Mouse (Mus musculus) thymus, postnatal 14 days (tissue): ENCODE data around the gene Usp3.

ENCODE experiments used
- DNase-seq: peaks from one replicate; pipeline ENCODE4 v3.0.0; 2021

Gene Usp3

DNA sequence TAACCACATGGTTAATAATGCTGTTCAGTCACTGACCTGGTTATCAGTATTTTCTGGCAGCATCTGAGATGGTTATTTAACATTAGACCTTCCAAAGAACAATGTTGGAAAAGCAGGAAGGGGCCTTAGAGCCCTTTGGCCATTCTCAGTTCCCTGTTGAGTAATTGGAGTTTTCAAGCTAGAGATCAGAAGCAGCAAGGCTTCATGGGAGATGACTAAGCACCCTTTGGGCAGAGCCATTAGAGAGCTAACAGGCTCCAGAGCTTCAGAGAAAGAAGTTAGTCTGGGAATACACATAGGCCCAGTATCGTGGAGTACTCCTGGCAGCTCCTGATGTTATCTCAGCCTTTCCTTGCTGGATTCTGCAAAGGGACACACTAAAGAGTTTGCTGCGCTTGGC, 8.1 kb upstream of the Usp3 start:
- DNase-seq = no peak

DNA sequence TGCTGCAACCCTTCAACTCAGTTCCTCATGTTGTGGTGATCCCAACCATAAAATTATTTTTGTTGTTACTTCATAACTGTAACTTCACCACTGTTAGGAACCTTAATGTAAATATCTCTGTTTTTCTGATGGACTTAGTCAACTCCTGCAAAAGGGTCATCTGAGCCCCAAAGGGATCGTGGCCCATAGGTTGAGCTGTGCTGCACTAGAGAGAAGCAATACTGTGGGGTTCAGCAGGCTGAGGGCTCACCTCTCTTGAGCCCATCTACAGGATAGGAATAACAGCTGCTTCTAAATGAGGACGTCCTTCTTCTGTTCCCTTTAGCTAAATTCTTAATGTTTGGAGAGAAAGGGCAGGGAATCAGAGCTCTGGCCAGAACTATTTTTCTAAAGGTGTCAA, 7.6 kb upstream of the Usp3 start:
- no peak for DNase-seq

DNA sequence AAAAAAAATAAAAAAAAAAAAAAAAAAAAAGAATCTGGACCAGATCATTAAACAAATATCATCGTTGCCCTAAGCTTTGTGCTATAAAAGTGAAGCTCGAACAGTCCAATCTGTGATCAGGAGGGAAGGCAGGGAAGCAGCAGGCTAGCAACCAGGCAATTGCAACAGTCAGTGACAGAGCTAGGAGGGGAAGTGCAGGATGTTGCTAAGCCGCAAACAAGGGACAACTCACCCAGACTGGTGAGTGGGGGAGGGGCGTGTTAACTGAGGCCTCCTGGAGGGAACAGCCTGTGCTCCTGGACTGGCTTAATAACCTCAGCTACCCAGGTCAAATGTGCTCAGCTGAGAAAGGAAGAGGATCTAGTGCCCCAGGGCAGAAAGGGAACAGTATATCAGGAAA, 6.6 kb upstream of the Usp3 start:
- DNase-seq = peak; percentile 92

DNA sequence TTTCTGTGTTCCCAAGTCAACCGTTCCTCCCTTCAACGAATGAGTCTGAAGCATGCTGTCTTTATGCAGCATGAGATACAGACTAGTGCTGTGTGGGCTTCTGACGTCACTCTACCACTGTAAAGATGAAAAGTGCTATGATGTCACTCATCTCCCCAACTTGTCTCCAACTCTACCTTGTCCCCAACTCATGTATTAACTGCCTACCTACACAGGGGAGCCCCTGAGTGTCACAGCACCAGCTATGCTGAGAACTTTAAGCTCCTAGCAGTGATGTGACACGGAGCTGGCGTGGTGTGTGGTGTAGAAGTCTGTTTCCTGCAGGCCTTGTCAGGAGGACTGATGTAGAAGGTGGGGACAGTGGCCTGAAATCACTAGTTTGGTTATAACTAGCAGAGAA, 5.7 kb upstream of the Usp3 start:
- no peak for DNase-seq

DNA sequence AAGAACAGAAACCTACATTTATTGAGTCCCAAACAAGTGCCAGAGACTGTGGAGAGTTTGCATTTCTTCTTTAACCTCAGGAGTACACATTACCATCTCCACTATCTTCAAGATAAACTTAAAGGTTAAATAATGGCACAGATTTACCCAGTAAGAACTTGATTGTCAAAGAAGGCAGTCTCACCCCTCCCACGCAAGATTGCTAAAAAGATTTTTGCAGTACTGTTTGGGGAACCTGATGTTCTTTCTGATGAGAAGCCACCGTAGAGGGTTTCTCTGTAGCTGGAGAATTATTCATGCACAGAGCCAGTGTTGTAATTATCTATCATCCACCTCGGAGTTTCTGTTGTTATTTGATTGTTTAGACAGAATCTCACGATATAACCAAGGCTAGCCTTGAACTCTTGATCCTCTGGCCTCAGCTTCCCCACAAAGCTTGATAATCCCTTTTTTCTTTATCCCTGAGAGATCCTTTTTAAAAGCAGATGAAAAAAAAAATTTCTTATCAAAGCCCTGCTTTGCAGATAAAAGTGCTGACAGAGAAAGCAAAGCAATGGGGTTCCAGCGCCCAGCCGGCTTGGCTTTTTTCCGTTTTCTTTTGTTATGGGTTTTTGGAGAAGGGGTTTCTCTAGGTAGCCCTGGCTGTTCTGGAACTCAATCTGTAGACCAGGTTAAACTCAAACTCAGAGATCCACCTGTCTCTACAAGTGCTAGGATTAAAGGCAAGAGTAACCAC, 4.7 kb upstream of the Usp3 start:
- no peak for DNase-seq

DNA sequence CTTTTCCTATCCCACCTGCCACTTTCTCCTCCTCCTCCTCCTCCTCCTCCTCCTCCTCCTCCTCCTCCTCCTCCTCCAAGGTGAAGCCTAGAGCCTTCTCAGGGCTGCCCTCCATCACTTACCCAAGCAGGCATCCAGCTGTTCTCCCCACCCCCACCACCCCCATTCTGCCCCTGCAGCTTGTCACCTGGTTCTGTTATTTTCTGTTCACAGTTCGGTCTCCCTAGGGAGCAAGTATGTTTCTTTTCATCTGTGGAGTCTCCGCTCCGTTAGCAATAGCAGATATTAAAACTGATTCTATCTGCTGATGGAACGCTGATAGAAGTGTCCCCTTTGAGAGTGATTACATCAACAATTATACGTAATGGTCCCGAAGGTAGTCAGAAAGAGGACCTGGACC, 4.1 kb upstream of the Usp3 start:
- DNase-seq = no peak

DNA sequence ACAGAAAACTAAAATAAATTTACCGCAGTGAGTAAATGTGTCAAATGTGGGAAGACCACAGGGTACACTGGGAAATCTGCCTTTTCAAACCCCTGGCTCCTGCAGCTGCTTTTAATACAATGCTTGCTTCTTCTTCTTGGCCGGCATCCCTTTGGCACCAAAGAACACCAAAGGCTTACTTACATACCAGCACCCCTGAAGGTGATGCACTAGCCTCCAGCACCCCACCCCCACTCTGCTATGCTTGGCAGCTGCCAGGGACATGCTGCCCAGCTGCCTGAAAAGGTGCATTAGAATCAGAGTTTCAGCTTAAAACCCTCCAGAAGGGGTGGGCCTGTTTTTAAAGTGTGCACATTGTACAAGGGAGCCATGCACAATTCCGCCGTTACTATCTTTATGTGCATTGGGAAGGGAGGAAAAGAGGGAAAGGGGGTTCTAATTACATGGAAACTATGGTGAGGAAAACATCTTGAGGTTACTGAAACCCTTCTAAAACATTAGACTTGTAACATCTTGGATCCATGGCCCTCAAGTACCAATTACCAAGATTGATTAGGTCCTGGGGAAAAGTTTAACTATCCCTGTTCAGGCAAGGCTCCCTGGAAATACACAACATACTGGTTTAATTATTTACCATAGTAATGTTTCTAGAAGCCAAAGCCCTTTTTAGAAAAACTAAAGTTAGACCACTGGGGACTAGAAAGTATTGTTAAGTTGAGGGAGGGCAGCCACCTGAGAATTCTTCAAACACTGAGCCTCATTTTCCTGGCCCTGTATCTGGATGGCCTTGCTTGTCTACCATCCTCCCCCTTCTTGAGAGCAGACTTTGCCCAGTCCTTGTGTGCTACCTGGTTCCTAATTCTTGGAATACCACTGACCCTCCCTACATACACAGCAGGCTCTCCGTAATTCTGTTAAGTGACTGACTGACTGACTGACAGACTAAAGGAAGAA, 3.1 kb upstream of the Usp3 start:
- peak; percentile 85 for DNase-seq

DNA sequence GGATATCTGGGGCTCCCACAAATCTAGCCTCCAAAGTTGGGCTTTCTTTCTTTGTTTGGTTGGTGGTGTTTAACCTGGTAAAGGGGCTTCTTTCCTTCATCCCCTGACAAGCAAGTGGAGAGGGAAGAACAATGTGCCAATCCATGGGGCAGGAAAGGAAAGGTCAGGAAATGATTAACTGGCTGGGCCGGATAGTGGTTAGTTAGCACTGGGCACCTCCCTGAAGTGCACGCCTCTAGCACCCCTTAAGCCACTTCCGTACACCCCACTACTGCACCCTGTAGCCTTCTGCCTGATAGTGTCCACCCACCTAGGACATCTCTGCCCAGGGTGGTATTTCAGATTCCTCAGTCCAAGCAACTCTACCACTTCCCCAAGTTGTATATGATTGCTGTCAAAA, 1.1 kb upstream of the Usp3 start:
- peak; percentile 20 for DNase-seq

DNA sequence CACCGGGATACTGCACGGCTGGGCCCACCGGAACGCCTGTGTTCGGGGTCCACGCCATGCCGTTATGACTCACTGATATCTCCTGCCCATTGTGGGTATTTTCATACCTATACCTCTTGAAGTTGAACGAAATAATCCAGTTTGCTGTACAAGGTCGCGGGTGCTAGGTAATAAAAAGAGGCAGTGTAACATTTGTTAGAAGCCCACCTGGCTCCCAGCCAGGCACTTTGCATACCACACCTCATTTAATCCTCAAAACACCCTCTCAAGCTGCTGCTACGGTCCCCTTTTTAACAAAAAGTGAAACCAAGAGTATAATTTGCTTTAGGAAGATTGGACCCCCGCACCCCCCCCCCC, 649 bp upstream of the Usp3 start:
- no peak for DNase-seq

DNA sequence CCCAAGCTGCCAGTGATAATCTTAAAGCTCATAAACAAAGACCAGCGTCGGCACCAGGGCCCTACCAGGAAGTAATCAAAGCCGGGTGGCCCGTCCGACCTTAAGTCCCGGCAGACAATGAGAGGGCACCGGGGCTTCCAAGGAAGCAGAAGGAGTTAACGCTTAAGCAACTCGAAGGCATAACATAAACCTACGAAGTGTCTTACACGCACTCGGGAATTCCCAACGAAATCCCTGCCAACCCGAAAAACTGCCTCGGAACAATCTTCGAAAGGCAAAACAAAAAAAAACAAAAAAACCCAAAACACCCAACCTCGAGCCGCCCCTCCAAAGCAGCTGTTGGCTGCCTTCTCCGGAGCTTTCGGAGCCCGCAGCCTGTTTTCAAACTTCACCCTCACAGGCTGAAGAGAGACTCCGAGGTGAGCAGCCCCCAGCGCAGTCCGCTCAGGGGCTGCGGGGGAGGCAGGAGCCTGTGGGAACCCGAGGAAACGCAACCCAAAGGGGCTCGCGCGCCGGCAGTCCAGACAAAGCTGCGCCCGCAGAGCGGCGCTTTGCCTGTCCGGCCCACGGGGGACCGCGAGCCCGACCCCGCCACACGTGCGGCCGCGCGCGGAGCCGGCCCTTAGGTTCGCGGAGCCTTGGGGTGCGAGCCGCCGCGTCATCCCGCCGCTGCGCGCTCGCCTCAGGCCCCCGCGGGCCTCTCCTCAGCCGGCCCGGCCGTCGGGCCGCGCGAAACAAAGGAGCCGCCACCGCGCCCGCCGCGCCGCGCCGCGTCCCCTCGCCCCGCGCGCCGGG, 894 bp downstream of the Usp3 start:
- peak; percentile 66 for DNase-seq

DNA sequence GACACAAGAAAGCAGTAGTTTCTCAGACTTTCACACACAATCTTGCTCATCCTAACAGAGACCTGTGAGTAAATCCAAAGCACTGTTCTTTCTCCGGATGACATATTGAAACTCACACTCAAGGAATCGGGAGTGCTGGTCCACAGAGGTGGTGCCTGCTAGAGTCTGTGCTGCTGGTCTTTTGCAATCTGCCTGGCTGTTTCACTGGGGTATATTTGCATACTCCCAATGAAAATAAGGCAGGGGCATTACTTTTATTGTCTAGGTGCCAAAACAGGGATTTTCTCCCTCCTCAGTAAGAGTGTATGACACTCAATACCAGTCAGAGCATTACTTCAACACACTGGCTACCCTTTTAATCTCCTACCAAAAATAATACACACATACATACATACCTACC, 2.9 kb downstream of the Usp3 start:
- no peak for DNase-seq

DNA sequence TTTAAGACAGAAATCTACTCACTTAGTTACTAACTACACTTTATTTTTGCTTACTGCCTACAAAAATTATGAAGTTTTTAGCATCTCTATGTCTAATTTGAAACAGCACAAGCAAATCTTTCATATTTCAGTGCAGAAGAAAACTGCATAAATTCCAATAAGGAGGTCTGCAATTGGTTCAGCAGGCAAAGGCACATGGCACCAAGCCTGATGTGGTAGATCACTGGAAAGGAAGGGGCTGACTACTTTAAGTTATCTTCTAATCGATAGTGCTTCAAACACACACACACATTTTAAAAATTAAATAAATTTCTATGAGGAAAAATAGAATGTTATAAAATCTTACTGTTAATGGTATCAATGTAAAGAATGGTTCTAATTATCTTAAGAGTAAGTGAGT, 5.9 kb downstream of the Usp3 start:
- no peak for DNase-seq

DNA sequence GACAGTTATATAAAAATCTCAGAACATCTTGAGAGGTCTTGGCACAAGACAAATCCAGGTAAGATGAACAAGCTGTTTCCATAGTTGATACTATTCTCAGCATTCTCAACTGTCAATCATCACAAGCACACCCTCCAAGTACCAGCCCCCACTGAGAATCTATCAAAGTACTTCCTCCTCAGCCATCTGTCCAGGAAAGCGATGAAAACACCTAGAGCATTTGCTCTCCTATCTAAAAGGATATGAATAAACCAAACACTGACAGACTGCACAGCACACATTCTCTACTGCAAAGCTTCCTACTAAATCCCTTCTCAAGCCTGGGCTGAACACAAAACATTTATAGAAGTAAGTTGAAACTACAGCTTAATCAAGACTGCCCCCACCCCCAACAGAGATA, 6.4 kb downstream of the Usp3 start:
- peak; percentile 57 for DNase-seq

DNA sequence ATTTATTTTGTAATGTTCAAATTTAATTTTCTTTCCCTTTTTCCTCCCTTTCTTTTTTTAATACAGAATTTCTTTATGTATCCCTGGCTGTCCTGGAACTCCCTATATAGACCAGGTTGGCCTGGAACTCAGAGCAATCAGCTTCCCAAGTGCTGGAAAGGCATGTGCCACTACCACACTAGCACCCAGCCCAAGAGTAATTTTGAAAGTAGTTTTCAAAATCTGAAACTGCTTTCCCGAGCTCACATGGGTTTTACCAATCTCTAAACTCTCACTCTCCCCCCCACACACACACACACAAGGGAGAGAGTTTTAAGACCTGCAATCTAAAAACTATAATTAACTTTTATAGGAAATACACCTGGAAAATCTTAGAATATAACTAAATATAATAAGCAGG, 7.8 kb downstream of the Usp3 start:
- DNase-seq = no peak

DNA sequence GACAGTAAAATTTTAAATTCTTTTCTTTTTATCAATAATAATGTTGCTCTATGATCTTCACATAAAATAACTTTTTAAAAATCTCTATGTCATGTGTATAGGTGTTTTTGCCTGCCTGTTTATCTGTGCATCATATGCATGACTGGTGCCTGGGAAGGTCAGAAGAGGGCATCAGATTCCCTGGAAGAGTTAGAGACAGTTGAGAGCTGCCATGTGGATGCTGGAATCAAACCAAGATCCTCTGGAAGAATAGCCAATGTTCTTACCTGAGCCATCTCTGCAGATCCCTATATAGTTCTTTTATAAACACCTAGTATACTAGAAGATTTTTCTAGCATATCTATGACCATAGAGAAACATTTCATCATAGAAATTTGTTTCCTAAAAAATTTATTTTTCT, 8.8 kb downstream of the Usp3 start:
- no peak for DNase-seq

DNA sequence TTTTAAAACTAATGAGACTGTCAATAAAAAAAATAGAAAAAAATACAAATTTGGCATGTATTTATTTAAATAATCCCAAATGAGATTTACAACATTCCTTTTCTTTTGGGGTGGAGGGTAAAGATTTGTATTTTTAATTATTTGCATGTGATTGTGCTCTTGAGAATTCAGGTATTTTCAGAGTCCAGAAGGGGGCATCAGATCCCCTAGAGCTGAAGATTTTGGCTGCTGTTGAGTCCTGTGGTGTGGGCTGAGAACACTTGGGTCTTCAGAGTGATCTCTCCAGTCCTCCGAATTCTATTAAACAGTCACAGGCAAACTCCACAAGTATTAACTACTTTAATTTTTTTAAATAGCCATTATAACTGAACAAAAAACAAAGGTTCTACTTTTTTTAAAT, 9.7 kb downstream of the Usp3 start:
- peak; percentile 47 for DNase-seq

DNA sequence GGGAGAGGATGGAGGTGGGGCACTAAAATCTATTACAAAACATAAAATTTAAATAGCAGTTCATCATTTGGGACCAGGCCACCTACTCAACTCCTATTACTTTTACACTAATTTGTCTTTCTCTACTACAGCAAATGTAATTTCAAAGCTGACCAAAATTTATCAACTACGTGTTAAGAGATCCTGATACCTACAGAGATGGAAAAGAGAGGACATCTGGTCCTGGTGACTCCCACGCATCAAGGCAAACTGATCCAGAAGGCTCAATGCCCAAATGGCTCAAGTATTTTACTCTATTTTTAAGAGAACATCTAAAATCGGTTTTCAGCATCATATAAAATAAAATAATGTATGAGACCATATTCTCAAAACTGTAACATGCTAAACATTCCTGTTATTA, 11.2 kb downstream of the Usp3 start:
- DNase-seq = no peak

DNA sequence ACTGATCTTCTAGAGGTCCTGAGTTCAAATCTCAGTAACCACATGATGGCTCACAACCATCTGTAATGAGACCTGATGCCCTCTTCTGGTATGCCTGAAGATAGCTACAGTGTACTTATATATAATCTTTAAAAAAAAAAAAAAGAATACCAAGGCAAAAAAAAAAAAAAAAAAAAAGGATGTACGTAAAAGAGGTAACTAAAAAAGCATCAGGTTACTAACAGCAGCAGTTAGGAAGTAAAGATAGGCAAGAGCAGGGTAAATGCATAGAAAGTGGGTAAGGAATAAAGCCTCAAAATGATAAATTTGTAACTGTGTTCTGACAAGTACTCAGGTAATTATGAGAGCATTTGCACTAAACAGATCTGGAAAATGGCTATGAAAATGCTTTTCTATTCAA, 12.2 kb downstream of the Usp3 start:
- DNase-seq = no peak

DNA sequence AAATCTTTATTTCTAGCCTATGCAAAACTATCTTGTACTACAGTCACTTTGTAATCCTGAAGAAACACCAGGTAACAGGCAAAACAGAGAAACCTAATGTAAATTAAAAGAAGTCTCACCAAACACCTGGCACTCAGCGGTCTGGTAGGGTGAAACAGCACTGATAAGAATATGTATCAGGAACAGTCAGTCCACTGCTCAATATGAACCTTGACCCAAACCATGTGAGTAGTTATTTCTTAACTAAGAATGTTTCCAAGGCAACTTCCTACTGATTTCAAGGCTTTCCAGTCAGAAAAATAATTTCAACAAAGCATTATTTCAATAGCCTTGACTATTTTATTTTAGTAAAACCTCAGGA, 17.1 kb downstream of the Usp3 start:
- DNase-seq = no peak

DNA sequence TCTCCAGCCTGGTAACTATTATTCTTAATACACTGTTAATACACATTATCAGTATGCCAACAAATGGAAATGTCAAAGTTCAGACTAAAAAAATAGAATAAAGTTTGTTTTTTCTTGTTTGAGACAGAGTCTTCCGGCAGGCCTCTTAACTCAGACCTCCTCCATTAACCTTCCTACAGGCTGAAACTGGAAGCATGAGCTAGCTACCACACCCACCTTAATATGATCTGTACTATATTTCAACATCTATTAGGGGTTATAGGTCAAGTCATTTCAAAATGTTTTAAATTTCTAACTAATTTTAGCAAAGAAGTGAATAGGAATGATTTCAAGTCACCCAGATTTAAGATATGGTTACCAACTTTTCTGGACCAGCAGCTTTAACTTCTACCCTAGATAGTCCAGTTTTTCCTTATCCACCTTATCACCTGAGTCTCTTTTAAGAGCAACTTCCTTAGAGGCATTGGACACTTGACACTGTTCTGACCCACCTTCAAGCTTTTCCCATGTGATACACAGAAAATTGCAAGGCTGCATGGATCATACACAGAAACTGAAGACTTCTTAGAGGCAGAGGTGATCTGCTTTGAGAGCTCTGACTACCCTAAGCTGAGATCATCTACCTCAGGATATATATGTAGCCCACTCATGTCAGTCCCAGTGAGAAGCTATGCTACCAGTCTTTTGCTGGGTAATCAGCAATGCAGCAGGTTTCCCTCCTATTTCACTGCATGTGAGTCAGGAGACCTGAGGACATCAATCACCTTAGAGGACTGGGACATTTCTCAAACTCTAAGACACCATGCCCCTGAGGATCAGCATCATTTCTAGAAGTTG, 17.7 kb downstream of the Usp3 start:
- no peak for DNase-seq

DNA sequence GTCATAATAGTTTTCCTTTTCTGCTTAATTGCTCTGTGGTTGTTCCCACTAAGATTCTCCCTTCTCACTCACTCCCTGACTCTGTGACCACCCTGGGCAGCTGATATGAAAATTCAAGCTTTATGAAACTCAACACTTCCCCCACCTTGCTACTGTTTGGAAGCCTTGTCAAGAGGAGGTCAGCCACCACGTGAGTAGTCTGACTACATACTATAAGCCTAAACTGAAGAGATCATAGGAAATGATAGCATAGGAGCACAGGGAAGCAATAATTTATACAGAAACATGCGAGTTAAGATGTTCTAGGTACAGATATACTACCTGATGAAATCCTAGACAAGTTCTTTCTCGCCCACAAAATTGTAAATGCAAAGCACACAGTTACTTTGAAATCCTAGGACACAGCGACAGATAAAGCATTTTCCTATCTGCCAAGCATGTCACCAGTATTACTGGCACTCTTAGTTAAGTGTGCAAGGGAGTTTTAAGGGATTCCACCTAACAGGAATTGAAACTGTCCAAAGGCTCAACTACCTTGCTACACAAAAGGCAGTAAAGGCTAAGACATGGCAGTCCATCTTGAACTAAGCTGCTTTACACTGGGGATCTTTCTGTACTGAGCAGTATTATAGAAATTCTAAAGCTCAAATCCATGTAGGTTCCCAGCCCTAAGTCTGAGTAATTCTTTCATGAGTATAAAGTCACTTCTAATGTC, 20.8 kb downstream of the Usp3 start:
- DNase-seq = no peak

DNA sequence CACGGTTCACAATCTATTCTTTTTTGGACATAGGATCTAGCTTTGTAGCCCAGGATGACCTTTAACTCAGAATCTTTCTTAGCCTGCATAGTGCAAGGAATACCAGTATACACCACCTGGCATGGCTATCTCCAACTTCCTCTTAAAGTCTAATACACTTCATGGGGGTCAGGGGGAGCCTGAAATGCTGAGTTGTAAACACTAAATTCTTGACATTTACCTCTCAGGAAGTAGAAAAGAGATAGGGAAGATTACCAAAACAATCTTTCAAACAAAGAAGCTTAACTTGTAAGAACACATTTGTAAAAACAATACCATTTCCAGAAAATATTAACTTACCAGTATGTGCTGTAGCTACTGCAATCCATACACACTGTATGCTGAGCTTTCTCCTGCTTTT, 30.7 kb downstream of the Usp3 start:
- peak; percentile 21 for DNase-seq
